Mouse (Mus musculus) left cerebral cortex, adult 11 months (tissue): ENCODE data around the gene Slc17a5.
"Not testable (repeated sequence)": the region's sequence is repeated elsewhere in the genome, so short reads cannot be mapped to it uniquely, and the experiment has no call there.

Source experiments
- DNase-seq: peaks from one replicate; pipeline ENCODE4 v3.0.0; 2022; ENCODE audit warnings: low spot score

Slc17a5 gene

DNA sequence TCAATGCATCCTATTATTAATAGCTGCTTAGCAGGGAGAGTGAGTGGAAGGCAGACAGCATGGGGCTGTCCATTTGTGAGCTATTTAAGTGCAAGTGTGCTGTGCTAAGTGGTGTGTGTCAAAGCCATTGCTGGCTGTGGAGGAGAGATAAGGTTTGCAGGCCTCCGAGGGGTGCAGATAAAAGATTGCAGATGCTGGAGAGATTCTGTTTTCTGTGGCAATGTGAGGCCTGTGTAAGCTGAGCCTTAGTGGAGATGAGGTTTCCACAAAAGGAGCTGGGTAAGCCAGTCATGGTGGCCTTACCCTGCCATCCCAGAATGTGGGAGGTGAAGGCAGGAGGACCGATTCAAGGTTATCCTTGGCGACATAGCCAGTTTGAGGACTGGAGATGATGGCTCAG, 71.7 kb downstream of the Slc17a5 start:
- no peak for DNase-seq

DNA sequence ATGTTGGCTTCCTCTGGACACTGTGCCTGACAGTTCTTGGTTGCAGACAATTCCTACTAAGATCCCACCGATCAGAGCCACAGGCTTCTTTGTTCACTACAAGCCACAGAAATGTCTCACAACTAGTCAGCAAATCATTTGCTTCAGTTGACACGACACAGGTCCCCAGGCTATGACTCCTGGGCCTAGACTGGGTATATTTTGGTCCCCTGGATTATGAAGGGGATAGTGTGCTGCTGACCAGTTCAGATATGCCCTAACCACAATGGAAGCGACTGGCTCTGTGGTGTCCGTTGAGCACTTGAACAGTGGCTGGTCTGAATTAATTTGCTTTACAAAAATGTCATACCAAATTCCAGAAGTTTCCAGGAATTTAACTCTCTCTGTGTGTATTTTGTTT, 73.2 kb downstream of the Slc17a5 start:
- DNase-seq: no peak

DNA sequence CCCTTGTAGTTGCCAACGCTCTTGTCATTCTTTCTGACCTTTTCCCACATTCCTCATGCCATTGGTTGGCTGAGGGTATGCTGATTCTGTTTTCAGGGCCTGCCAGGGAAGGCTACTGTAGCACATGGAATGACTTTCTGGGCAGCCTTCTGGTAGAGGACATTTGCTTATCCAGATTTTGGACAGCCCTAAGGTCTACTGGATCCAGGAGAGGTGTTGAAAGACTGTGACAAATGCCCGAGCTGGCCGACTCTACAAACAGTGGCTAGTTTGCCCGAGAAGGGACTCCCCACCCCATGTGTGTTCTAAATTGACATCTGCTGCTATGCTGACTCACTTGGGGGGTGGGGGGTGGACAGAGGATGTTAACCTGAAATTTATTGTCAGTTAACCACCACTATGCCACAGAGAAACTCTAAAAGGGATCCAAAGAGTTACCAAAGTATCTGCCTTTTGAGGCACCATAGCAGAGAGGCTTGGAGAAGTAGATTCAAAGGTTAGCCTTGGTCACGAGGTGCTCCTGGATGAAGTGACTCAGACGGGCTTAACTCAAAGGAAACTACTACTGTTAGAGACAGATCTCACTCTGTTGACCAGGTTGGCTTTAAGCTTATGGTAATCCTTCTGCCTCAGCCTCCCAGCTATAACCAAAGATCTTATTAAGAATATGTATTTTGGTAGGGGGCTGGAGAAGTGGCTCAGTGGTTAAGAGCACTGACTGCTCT, 73.9 kb downstream of the Slc17a5 start:
- DNase-seq: no peak

DNA sequence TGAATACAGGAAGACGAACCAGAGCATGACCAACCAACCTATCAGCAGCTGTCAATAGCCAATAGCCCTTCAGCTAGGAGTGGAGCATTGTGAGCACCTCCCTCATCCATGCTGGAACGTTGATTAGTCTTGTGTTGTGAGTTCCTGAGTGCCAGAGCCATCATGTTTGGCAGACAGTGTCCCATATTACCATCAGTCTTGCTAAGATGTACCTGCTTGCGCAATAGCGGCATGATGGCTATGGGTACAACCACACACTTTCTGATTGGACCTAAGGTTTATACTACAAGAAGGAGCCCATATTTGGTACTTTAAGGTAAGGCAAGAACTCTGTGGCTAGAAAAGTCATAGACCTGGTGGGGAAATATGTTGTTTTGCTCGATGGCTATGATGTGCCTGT, 76.1 kb downstream of the Slc17a5 start:
- no peak for DNase-seq

DNA sequence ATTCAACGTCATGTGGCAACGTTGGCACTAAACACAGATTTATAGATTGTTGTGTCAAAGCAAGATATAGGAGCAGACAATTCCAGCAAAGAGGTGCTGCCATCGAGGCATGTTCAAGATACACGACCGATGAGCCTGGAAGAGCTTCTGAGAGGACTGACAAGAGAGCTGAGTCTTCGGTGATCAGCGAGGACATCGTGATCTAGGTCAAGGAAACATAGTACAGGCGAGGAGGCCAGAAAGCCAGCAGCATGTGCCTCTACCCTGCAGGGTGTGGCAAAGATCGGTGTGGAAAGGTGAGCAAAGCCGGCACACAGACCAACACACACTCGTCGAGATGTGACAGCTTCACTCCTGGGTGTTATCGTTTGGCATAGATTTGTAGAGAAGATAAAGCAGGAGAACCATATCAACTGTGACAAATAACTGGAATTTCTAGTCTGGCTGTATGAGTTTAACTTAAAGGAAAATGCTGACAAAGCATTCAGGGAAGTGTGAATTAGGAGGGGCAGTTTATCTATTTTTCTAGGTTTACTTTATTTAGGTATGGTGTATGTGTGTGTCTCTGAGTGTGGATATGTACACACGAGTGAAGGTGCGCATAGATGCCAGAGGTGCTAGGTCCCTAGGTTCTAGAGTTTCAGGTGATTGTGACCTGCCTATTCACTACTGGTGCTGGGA, 79.6 kb downstream of the Slc17a5 start:
- DNase-seq: no peak

DNA sequence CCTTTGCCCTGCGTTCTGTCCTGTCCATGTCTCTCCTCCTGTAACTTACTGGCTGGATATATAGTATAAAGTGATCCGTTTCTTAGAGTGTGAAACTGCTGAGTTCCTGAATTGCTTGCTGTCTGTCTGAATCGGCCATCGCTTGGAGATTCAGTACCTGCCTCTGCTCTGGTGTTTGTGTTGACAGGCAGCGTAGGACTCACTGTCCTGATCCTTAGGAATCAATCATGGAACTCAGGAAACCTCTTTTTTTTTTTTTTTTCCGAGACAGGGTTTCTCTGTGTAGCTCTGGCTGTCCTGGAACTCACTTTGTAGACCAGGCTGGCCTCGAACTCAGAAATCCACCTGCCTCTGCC, 81.1 kb downstream of the Slc17a5 start:
- DNase-seq: no peak

DNA sequence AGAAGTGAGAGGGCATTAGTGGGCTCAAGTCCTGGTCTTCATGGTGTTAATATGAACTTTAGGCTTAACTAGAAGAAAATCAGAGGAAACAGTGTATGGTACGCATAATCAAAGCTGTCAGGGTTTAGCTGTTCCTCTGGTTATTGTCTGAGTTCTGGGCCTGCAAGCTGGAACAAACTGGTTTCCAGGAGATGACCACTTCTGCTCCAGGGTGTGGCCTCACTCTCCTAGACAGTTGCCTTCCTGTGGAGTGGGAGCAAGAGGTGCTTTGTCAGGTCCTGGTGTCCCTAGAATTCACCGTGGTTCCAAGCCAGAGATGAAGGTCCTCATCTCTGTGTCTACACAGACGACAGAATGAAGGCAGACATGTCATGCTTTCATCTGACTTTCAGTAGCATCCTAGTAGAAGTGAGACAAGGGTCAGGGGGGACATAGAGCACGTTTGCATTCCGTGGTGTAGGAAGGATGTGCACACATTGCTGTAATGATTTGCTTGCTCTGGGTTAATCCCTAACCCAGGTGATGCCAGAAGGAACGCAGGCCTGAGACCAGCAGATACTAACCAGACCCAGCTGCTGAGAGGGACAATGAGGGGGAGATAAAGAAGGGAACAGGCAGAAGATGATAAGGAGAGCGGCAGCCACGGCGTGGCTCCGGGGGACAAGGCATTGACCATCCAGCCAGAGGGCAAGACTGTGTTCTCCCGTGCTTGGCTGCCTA, 81.7 kb downstream of the Slc17a5 start:
- no peak for DNase-seq

DNA sequence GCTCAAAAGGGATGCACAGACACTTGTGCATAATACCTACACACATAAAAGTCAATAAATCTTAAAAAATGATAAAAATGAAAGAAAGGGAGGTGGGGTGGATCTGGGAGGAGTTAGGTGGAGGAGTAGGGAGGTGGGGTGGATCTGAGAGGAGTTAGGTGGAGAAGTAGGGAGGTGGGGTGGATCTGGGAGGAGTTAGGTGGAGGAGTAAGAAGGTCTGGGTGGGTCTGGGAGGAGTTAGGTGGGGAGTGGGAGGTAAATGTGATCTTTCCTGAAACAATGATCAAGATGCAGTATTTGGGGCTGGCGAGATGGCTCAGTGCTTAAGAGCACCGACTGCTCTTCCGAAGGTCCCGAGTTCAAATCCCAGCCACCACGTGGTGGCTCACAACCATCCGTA, 82.6 kb downstream of the Slc17a5 start:
- DNase-seq: no peak

DNA sequence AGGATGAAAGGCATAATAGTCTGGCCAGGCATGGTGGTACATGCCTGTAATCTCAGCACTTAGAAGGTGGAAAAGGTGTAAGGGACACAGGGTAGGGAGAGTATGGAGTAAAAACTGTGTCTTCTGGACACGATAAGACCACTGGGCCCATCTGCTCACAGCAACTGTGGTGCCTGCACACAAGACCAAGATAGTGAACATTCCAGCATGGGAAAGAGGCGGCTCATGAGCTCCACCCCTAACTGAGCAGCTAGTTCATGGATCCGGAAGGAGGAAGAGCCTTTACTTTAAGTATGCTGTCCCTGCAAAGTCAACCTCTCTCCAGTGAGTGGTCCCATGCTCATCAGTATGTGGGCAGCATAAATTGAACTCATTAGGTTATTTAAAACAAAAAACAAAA, 83.2 kb downstream of the Slc17a5 start:
- no peak for DNase-seq

DNA sequence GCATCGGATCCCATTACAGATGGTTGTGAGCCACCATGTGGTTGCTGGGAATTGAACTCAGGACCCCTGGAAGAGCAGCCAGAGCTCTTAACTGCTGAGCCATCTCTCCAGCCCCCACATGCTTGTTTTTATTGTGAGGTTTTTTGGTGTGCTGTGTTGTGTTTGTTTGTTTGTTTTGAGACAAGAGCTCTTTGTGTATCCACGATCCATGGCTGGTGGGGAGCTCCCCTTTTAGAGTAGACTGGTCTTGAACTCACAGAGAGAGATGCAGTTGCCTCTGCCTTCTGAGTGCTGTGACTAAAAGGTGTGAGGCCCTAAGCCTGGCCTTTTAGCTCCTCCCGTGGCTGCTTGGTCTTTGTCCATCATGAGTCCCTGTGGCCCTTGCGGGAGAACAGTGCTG, 83.7 kb downstream of the Slc17a5 start:
- no peak for DNase-seq

DNA sequence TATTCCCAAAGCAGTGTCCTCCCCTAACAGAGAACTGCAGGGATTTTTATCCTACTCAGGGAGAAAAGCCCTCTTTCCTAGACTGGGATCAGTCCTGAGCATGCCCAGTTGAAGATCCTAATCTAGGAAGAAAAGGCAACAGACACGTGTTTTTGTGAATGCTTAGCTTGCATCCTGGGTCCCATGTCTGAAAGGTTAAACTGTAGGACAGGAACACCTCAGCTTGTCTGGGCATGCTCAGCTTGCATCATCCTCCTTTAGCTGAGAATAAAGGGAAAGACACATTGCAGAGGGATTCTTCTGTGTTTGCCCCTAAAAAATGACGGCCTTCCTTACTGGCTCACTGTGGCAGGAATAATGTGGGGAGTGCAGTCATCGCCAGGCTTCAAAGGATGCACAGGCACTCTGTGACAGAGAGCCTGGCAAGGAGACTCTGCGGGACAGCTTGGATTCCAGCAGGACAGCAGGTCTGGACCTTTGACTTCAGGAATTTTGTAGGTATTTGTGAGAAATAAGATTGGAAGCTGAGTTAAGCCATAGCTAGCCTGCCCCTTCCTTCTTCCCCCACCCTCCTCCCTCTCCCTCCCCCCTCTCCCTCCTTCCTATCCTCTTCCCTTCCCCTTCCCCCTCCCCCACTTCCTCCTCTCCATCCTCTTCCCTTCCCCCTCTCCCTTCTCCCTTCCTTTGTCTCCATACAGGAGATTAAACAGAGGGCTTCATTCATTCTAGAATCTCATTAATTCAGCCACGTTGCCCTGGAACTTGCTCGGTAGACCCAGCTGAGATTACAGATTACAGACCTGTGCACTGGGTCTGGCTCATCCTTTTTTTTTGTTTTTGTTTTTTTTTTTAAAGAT, 84.4 kb downstream of the Slc17a5 start:
- DNase-seq: no peak

DNA sequence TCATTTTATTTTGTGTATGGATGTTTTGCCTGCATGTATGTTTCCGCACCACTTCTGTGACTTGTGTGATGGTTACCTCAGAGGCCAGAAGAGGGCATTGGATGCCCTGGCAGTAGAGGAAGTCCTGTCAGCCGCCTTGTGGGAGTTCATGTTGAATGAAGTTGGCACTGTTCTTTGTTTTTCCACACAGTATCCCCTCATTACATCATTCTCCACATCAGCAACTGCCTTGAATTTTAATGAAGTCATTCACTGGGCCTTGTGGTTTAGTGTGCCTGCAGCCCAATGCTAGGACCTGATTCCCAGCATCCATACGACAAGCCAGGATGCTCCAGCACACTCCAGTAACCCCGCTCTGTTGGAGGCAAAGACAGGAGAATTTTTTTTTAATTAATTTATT, 86.6 kb downstream of the Slc17a5 start:
- DNase-seq: no peak

DNA sequence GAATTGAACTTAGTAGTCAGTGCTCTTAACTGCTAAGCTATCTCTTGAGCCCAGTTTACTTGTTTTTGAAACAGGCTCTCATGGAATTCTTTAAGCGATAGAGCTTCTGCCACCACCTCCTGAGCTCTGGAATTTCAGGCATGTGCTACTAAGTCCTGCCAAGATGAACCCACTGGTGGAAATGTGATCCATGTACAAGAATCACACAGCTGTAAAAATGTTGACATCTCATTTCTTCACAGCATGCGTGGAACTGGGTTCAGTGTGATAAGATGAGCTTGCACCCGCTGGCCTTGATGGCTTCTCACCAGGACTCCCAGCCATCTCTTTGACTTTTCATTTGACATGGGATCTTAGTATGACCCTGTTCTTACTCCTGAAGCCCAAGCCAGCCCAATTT, 87.5 kb downstream of the Slc17a5 start:
- no peak for DNase-seq

DNA sequence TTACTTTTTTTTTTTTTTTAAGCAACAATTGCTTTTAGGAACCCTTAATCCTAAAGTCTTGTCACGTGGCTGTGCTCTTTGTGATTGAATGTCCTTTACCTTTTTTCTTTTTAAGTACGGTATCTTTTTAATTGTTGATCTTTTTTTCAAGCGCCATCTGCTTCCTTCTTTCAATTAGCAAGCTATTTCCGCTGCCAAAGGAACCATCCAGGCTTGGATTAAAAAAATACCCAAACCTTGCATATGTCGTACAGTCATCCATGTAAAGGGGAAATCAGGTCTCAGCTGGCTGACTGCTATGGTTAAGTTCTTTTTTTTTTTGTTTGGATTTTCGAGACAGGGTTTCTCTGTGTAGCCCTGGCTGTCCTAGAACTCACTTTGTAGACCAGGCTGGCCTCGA, 94.7 kb downstream of the Slc17a5 start:
- DNase-seq: no peak

DNA sequence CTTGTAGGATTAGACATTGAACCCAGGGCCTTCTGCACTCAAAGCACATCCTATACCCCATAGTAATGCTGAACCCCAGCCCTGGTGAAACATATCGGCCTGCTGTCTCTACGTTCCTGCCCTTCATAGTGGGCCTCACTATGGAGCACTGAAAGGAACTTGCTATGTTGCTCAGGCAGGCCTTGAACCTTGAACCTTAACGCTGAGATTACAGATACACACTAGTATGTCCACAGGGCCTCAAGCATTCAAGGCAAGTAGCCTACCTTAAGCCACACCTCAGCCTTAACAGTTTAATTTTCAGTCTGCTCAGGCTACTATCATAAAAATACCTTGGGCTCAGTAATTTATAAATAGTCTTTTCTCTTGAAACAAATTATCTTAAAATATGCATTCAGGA, 95.6 kb downstream of the Slc17a5 start:
- no peak for DNase-seq

DNA sequence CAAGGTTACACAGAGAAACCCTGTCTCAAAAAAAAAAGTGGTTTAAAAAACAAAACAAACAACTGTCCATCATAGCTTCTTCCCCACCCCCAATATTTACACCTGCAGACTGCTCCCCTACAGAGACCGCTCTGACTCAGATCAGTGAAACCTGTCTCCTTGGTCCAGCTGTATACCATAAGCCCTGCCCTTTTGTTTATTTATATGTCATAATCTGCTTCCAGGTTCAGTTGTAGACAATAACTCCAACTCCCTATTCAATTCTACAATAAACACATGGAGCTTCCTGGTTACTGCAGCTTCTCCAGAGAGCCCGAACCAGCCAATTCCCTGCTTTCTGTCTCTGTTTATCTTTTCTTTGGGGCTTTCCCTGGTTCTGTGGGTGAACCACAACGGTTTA, 96.7 kb downstream of the Slc17a5 start:
- no peak for DNase-seq

DNA sequence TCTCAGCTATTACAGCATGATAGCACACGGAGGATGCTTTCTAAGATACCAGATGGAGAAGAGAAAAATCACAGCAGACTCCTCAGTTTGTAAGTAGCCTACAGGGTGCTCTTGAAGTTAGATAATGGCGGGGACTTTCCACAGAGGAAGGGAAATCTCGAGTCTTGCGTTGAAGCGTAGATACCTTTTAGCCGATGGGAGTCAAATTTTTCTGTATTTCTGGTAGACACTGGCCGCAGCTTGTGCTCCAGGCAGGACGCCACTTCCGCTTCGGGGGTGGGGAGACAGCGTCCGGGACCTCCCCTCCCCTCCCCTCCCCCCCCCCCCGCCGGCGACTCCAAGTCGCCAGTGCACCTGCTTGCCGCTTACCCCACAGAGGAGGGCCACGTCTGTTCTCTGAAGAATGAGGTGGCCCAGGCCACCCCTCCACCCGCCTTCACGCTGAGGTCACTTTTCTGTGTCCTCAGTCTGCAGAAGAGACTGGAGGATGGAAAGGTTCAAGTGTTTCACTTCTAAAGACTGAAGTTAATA, 98.9 kb downstream of the Slc17a5 start, which contains the start of gene Eef1a1:
Gene Eef1a1 (minus strand): TSS at position 262 of the 531 bp plus-strand sequence.
- DNase-seq: no peak

DNA sequence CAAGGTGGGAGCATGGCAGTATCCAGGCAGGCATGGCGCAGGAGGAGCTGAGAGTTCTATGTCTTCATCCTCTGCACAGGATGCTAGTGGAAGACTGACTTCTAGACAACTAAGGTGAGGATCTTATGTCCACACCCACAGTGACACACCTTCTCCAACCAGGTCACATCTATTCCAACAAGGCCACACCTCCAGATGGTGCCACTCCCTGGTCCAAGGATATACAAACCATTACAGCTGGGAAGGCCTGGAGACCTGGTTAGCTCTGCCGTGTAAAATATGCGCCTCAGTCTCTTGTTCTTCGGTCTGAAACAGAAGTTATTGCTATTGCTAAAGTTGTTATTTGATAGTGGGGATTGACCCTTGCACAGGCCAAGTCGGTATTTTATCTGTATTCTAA, 99.8 kb downstream of the Slc17a5 start:
- not testable (repeated sequence) for DNase-seq
